Mouse (Mus musculus) heart, postnatal 0 days (tissue): ENCODE measurements around the gene Rnf43.

Source experiments
- CTCF ChIP-seq: IDR thresholded peaks from 2 replicates; pipeline ENCODE4 v1.5.1; 2016; ENCODE audit warnings: antibody characterized with exemption, control low read depth, low read depth
- EP300 ChIP-seq: IDR thresholded peaks from 2 replicates; pipeline ENCODE4 v1.6.1; 2016; ENCODE audit warnings: antibody characterized with exemption, low read depth

DNA sequence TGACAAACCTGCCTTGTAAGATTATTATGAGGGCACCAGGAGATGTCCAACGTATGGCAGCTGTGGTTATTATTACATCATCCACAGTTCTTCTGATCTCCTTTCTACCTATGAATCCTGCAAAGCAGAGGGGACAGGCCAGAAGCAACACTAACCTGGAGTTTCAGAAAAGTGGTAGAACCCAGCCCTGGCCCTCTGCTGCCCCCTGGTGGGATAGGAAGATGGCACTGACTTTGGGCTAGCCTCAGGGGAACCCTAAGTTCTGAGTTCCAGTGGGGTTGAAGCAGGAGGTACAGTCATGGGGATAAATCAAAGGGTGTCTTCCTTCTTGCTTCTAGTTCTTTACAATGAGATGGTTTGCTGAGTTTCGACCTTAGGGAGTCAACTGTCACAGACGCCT is 108.5 kb downstream of the Rnf43 start:
- TF ChIP-seq CTCF, result peak; percentile 70
- TF ChIP-seq EP300, result no peak
